Mouse (Mus musculus): ENCODE data around the gene Mogat2. TPM values are rescaled to one million over a fixed set of nuclear protein-coding genes. Genes with fewer than 3 reads are reported as not detected.
A peak's percentile ranks its signal among the peaks of the same experiment; 100 is the strongest.

Gene Mogat2
- polyA plus RNA-seq, 1 experiment from 2014 or later: 1.7 TPM

- no peaks in the 10 kb centered on the region for H3K9me3 ChIP-seq (ENCODE audit: control insufficient read depth, low read length)
- no peaks in the 10 kb centered on the region for H3K36me3 ChIP-seq (ENCODE audit: control insufficient read depth, insufficient read depth, low read length)
- WGBS: 85% methylated on average over 4 of the region's 4 CpGs
- H3K27me3 ChIP-seq (ENCODE audit: control insufficient read depth, insufficient read depth, low read length): no peaks in the 10 kb centered on the region
- H3K4me3 ChIP-seq (ENCODE audit: control insufficient read depth in 1 of 2, insufficient read depth in 1 of 2, low read depth in 1 of 2, low read length in 2 of 2): no peak overlapping the region
- no peak overlapping the region for H3K27ac ChIP-seq (replicated peaks in 1 of 2; ENCODE audit: control insufficient read depth in 1 of 2, insufficient read depth in 1 of 2, low read depth in 2 of 2, low read length in 2 of 2)
- H3K4me2 ChIP-seq (ENCODE audit: low read length): no peak overlapping the region
- no peak for ATAC-seq (ENCODE audit: insufficient number of reproducible peaks, insufficient read depth, low FRiP score, low read depth)
- H3K4me1 ChIP-seq (ENCODE audit: control insufficient read depth in 2 of 2, insufficient read depth in 2 of 2, low read length in 2 of 2): no peaks in the 10 kb centered on the region
- H3K9ac ChIP-seq (ENCODE audit: low read length): no peak overlapping the region
These were observed 44.5 kb downstream of the Mogat2 start for GRCm38 (mm10) chr7:99193926-99194325.

- Histone ChIP-seq H3K4me2 (ENCODE audit: low read length) (no peak overlapping the region), H3K27ac (replicated peaks in 1 of 2; ENCODE audit: control insufficient read depth in 1 of 2, insufficient read depth in 1 of 2, low read depth in 2 of 2, low read length in 2 of 2) (no peak overlapping the region), H3K9ac (ENCODE audit: low read length) (no peak overlapping the region), H3K4me1 (ENCODE audit: control insufficient read depth in 2 of 2, insufficient read depth in 2 of 2, low read length in 2 of 2) (no peaks in the 10 kb centered on the region), H3K9me3 (ENCODE audit: control insufficient read depth, low read length) (no peaks in the 10 kb centered on the region), H3K36me3 (ENCODE audit: control insufficient read depth, insufficient read depth, low read length) (no peaks in the 10 kb centered on the region), H3K27me3 (ENCODE audit: control insufficient read depth, insufficient read depth, low read length) (no peaks in the 10 kb centered on the region), H3K4me3 (ENCODE audit: control insufficient read depth in 1 of 2, insufficient read depth in 1 of 2, low read depth in 1 of 2, low read length in 2 of 2) (no peak overlapping the region)
- no peak for ATAC-seq (ENCODE audit: insufficient number of reproducible peaks, insufficient read depth, low FRiP score, low read depth)
These were observed 47.0 kb downstream of the Mogat2 start for GRCm38 (mm10) chr7:99191411-99191810.

- H3K27me3 ChIP-seq (ENCODE audit: control insufficient read depth, insufficient read depth, low read length): no peaks in the 10 kb centered on the region
- no peak overlapping the region for H3K27ac ChIP-seq (replicated peaks in 1 of 2; ENCODE audit: control insufficient read depth in 1 of 2, insufficient read depth in 1 of 2, low read depth in 2 of 2, low read length in 2 of 2)
- H3K9ac ChIP-seq (ENCODE audit: low read length): no peak overlapping the region
- WGBS: 74% methylated on average over 5 of the region's 5 CpGs
- ATAC-seq (ENCODE audit: insufficient number of reproducible peaks, insufficient read depth, low FRiP score, low read depth): no peak
- H3K36me3 ChIP-seq (ENCODE audit: control insufficient read depth, insufficient read depth, low read length): no peaks in the 10 kb centered on the region
- H3K4me3 ChIP-seq (ENCODE audit: control insufficient read depth in 1 of 2, insufficient read depth in 1 of 2, low read depth in 1 of 2, low read length in 2 of 2): no peak overlapping the region
- no peaks in the 10 kb centered on the region for H3K4me1 ChIP-seq (ENCODE audit: control insufficient read depth in 2 of 2, insufficient read depth in 2 of 2, low read length in 2 of 2)
- H3K4me2 ChIP-seq (ENCODE audit: low read length): no peak overlapping the region
- H3K9me3 ChIP-seq (ENCODE audit: control insufficient read depth, low read length): no peaks in the 10 kb centered on the region
These were observed 48.5 kb downstream of the Mogat2 start for GRCm38 (mm10) chr7:99189885-99190284.

- 79% methylated on average over 6 of the region's 6 CpGs for WGBS
- no peak overlapping the region for H3K4me3 ChIP-seq (ENCODE audit: control insufficient read depth in 1 of 2, insufficient read depth in 1 of 2, low read depth in 1 of 2, low read length in 2 of 2)
- H3K27ac ChIP-seq (replicated peaks in 1 of 2; ENCODE audit: control insufficient read depth in 1 of 2, insufficient read depth in 1 of 2, low read depth in 2 of 2, low read length in 2 of 2): no peak overlapping the region
- no peaks in the 10 kb centered on the region for H3K9me3 ChIP-seq (ENCODE audit: control insufficient read depth, low read length)
- no peak overlapping the region for H3K4me2 ChIP-seq (ENCODE audit: low read length)
- H3K36me3 ChIP-seq (ENCODE audit: control insufficient read depth, insufficient read depth, low read length): no peaks in the 10 kb centered on the region
- no peaks in the 10 kb centered on the region for H3K4me1 ChIP-seq (ENCODE audit: control insufficient read depth in 2 of 2, insufficient read depth in 2 of 2, low read length in 2 of 2)
- H3K27me3 ChIP-seq (ENCODE audit: control insufficient read depth, insufficient read depth, low read length): no peaks in the 10 kb centered on the region
- H3K9ac ChIP-seq (ENCODE audit: low read length): no peak overlapping the region
- no peak for ATAC-seq (ENCODE audit: insufficient number of reproducible peaks, insufficient read depth, low FRiP score, low read depth)
These were observed 49.8 kb downstream of the Mogat2 start for GRCm38 (mm10) chr7:99188630-99189029.

- Histone ChIP-seq H3K4me2 (ENCODE audit: low read length) (no peak overlapping the region), H3K4me1 (ENCODE audit: control insufficient read depth in 2 of 2, insufficient read depth in 2 of 2, low read length in 2 of 2) (peaks cover 2 to 3% of the 10 kb centered on the region in 2 experiments; a peak in 1 of 4 replicates), H3K36me3 (ENCODE audit: control insufficient read depth, insufficient read depth, low read length) (no peaks in the 10 kb centered on the region), H3K9ac (ENCODE audit: low read length) (no peak overlapping the region), H3K9me3 (ENCODE audit: control insufficient read depth, low read length) (no peaks in the 10 kb centered on the region), H3K27me3 (ENCODE audit: control insufficient read depth, insufficient read depth, low read length) (no peaks in the 10 kb centered on the region), H3K4me3 (ENCODE audit: control insufficient read depth in 1 of 2, insufficient read depth in 1 of 2, low read depth in 1 of 2, low read length in 2 of 2) (no peak overlapping the region), H3K27ac (replicated peaks in 1 of 2; ENCODE audit: control insufficient read depth in 1 of 2, insufficient read depth in 1 of 2, low read depth in 2 of 2, low read length in 2 of 2) (no peak overlapping the region)
- 79% methylated on average over 5 of the region's 5 CpGs for WGBS
- ATAC-seq (ENCODE audit: insufficient number of reproducible peaks, insufficient read depth, low FRiP score, low read depth): no peak
These were observed 51.0 kb downstream of the Mogat2 start for GRCm38 (mm10) chr7:99187451-99187850.

GRCm38 (mm10) chr7:99185405-99185804 lies 53.0 kb downstream of the Mogat2 start:
- H3K9ac ChIP-seq (ENCODE audit: low read length): no peak overlapping the region
- no peaks in the 10 kb centered on the region for H3K9me3 ChIP-seq (ENCODE audit: control insufficient read depth, low read length)
- no peak for ATAC-seq (ENCODE audit: insufficient number of reproducible peaks, insufficient read depth, low FRiP score, low read depth)
- H3K36me3 ChIP-seq (ENCODE audit: control insufficient read depth, insufficient read depth, low read length): no peaks in the 10 kb centered on the region
- peaks cover 6% of the 10 kb centered on the region; the same call in 1 of the 2 replicates for H3K27me3 ChIP-seq (ENCODE audit: control insufficient read depth, insufficient read depth, low read length)
- peaks cover 2 to 3% of the 10 kb centered on the region in 2 experiments; a peak in 1 of 4 replicates for H3K4me1 ChIP-seq (ENCODE audit: control insufficient read depth in 2 of 2, insufficient read depth in 2 of 2, low read length in 2 of 2)
- H3K27ac ChIP-seq (replicated peaks in 1 of 2; ENCODE audit: control insufficient read depth in 1 of 2, insufficient read depth in 1 of 2, low read depth in 2 of 2, low read length in 2 of 2): no peak overlapping the region
- no peak overlapping the region for H3K4me2 ChIP-seq (ENCODE audit: low read length)
- no peak overlapping the region for H3K4me3 ChIP-seq (ENCODE audit: control insufficient read depth in 1 of 2, insufficient read depth in 1 of 2, low read depth in 1 of 2, low read length in 2 of 2)
- WGBS: 87% methylated on average over 3 of the region's 3 CpGs

GRCm38 (mm10) chr7:99183751-99184150 lies 54.7 kb downstream of the Mogat2 start:
- 73% methylated on average over 6 of the region's 6 CpGs for WGBS
- no peak overlapping the region for H3K4me2 ChIP-seq (ENCODE audit: low read length)
- no peak overlapping the region for H3K4me3 ChIP-seq (ENCODE audit: control insufficient read depth in 1 of 2, insufficient read depth in 1 of 2, low read depth in 1 of 2, low read length in 2 of 2)
- H3K9me3 ChIP-seq (ENCODE audit: control insufficient read depth, low read length): no peaks in the 10 kb centered on the region
- no peak overlapping the region for H3K27ac ChIP-seq (replicated peaks in 1 of 2; ENCODE audit: control insufficient read depth in 1 of 2, insufficient read depth in 1 of 2, low read depth in 2 of 2, low read length in 2 of 2)
- H3K27me3 ChIP-seq (ENCODE audit: control insufficient read depth, insufficient read depth, low read length): peaks cover 6% of the 10 kb centered on the region; the same call in 1 of the 2 replicates
- no peak overlapping the region for H3K9ac ChIP-seq (ENCODE audit: low read length)
- H3K4me1 ChIP-seq (ENCODE audit: control insufficient read depth in 2 of 2, insufficient read depth in 2 of 2, low read length in 2 of 2): peaks cover 2 to 3% of the 10 kb centered on the region in 2 experiments; a peak in 1 of 4 replicates
- H3K36me3 ChIP-seq (ENCODE audit: control insufficient read depth, insufficient read depth, low read length): no peaks in the 10 kb centered on the region
- ATAC-seq (ENCODE audit: insufficient number of reproducible peaks, insufficient read depth, low FRiP score, low read depth): no peak

GRCm38 (mm10) chr7:99182432-99183172 lies 55.8 kb downstream of the Mogat2 start, which contains the start of gene Dgat2:
TSS of gene Dgat2 (minus strand) at chr7:99182719.
- Histone ChIP-seq H3K27ac (replicated peaks in 1 of 2; ENCODE audit: control insufficient read depth in 1 of 2, insufficient read depth in 1 of 2, low read depth in 2 of 2, low read length in 2 of 2) (peak within 1 kb of the TSS; percentile 83), H3K4me2 (ENCODE audit: low read length) (peak within 1 kb of the TSS; percentile 90), H3K4me1 (ENCODE audit: control insufficient read depth in 2 of 2, insufficient read depth in 2 of 2, low read length in 2 of 2) (peaks cover 2 to 3% of the 10 kb centered on the region in 2 experiments; a peak in 1 of 4 replicates), H3K27me3 (ENCODE audit: control insufficient read depth, insufficient read depth, low read length) (peaks cover 6% of the 10 kb centered on the region; the same call in 1 of the 2 replicates), H3K9me3 (ENCODE audit: control insufficient read depth, low read length) (no peaks in the 10 kb centered on the region), H3K36me3 (ENCODE audit: control insufficient read depth, insufficient read depth, low read length) (no peaks in the 10 kb centered on the region), H3K9ac (ENCODE audit: low read length) (peak within 1 kb of the TSS; percentile 74), H3K4me3 (ENCODE audit: control insufficient read depth in 1 of 2, insufficient read depth in 1 of 2, low read depth in 1 of 2, low read length in 2 of 2) (peak within 1 kb of the TSS; percentile 52 to 66)
- ATAC-seq (ENCODE audit: insufficient number of reproducible peaks, insufficient read depth, low FRiP score, low read depth): peak; percentile 91
- under 1% methylated on average over 63 of the region's 63 CpGs for WGBS

Measured in heart, embryonic 14.5 days (tissue).